In genomic region chr9:89821109-89821852, GRCm38 (mm10) we compare ENCODE assay signal across 8 mouse cellular contexts.
A peak's percentile ranks its signal among the peaks of the same experiment; 100 is the strongest.
DNase-seq lines count a peak whose midpoint lies in the region; ATAC-seq and TF ChIP-seq lines count a peak whose summit lies in the region.

No protein-coding gene starts in this region.

- no peaks in the 10 kb centered on the region for H3K36me3 ChIP-seq in lung, embryonic 16.5 days (ENCODE audit: control insufficient read depth, insufficient read depth, low read length)
- no peaks in the 10 kb centered on the region for H3K36me3 ChIP-seq in hindbrain, embryonic 16.5 days (ENCODE audit: control insufficient read depth, insufficient read depth, low read length)

- DNase-seq in adrenal gland, postnatal 14 days: peak; percentile 47
- no peak for DNase-seq in adrenal gland, postnatal 25 days
- DNase-seq in lung, adult 2 months: no peak
- DNase-seq in skeletal muscle tissue, adult 2 months (ENCODE audit: low read depth, low spot score): peak; percentile 5
- DNase-seq in yolk sac, embryonic 10.5 days (ENCODE audit: low spot score): no peak
- no peak for DNase-seq in spleen, postnatal 14 days (ENCODE audit: low spot score in 2 of 2)

- peak; percentile 78 for ATAC-seq in lung, embryonic 16.5 days (ENCODE audit: low read depth)
- ATAC-seq in hindbrain, embryonic 16.5 days: peak; percentile 79

- no peak for TF ChIP-seq CTCF in lung, adult 2 months (IDR thresholded peaks at IDR 0.05; ENCODE audit: insufficient read depth, low read length)

- H3K27me3 ChIP-seq in lung, embryonic 16.5 days (ENCODE audit: control insufficient read depth, insufficient read depth, low read depth, low read length): no peaks in the 10 kb centered on the region
- H3K27me3 ChIP-seq in hindbrain, embryonic 16.5 days (replicated peaks; ENCODE audit: control insufficient read depth, insufficient read depth, low read length): no peaks in the 10 kb centered on the region

- H3K4me1 ChIP-seq in lung, embryonic 16.5 days (replicated peaks; ENCODE audit: control insufficient read depth, insufficient read depth, low read length): peaks cover 4% of the 10 kb centered on the region; the same call in 1 of the 2 replicates
- no peaks in the 10 kb centered on the region for H3K4me1 ChIP-seq in lung, adult 2 months (ENCODE audit: control insufficient read depth, insufficient read depth, low read length)
- peaks cover 11% of the 10 kb centered on the region for H3K4me1 ChIP-seq in hindbrain, embryonic 16.5 days (ENCODE audit: control insufficient read depth, insufficient read depth, low read depth, low read length)

- no peak overlapping the region for H3K4me3 ChIP-seq in lung, embryonic 16.5 days (ENCODE audit: low read length)
- H3K4me3 ChIP-seq in lung, adult 2 months (replicated peaks; ENCODE audit: extremely low read depth, low read depth, low read length): no peak overlapping the region
- H3K4me3 ChIP-seq in hindbrain, embryonic 16.5 days (ENCODE audit: low read length): no peak overlapping the region

- no peaks in the 10 kb centered on the region for H3K9me3 ChIP-seq in lung, embryonic 16.5 days (ENCODE audit: control insufficient read depth, low read length)
- H3K9me3 ChIP-seq in hindbrain, embryonic 16.5 days (ENCODE audit: control insufficient read depth, low read length): no peaks in the 10 kb centered on the region

- no peak overlapping the region for H3K9ac ChIP-seq in lung, embryonic 16.5 days (ENCODE audit: low read length)
- H3K9ac ChIP-seq in hindbrain, embryonic 16.5 days (ENCODE audit: low read depth, low read length): 0 out of 2 replicates have a peak overlapping the region, but pooled peaks have one; percentile 31

- TF ChIP-seq POLR2A in lung, adult 2 months (IDR thresholded peaks at IDR 0.05; ENCODE audit: borderline replicate concordance, extremely low read depth, low read depth, low read length): no peak

- H3K4me2 ChIP-seq in lung, embryonic 16.5 days (ENCODE audit: low read depth, low read length): no peak overlapping the region
- H3K4me2 ChIP-seq in hindbrain, embryonic 16.5 days (ENCODE audit: low read length): no peak overlapping the region

- WGBS in lung, embryonic 16.5 days: 36% methylated on average over 20 of the region's 20 CpGs
- WGBS in lung, adult 2 months: 45% methylated on average over 20 of the region's 20 CpGs
- whole genome bisulfite sequencing in hindbrain, embryonic 16.5 days: 42% methylated on average over 20 of the region's 20 CpGs

- H3K27ac ChIP-seq in lung, embryonic 16.5 days (ENCODE audit: low read length): peak overlapping the region; percentile 30; the same call in 1 of the 2 replicates
- peak overlapping the region; percentile 25 for H3K27ac ChIP-seq in hindbrain, embryonic 16.5 days (ENCODE audit: low read depth, low read length)

Comparison
In these comparisons a context has a peak if more than half of its experiments do, and no peak if none do; other contexts are left out.
1. DNase-seq: peak in adrenal gland, postnatal 14 days (single experiment) and skeletal muscle tissue, adult 2 months (single experiment); none in adrenal gland, postnatal 25 days (single experiment), lung, adult 2 months (single experiment), yolk sac, embryonic 10.5 days (single experiment) and spleen, postnatal 14 days (0 of 2).